Mouse (Mus musculus): ENCODE measurements around the gene Uba3. TPM values are rescaled to one million over a fixed set of nuclear protein-coding genes. Genes with fewer than 3 reads are reported as not detected.

Gene Uba3
- polyA plus RNA-seq, 1 experiment from 2014 or later = 33.7 TPM

DNA sequence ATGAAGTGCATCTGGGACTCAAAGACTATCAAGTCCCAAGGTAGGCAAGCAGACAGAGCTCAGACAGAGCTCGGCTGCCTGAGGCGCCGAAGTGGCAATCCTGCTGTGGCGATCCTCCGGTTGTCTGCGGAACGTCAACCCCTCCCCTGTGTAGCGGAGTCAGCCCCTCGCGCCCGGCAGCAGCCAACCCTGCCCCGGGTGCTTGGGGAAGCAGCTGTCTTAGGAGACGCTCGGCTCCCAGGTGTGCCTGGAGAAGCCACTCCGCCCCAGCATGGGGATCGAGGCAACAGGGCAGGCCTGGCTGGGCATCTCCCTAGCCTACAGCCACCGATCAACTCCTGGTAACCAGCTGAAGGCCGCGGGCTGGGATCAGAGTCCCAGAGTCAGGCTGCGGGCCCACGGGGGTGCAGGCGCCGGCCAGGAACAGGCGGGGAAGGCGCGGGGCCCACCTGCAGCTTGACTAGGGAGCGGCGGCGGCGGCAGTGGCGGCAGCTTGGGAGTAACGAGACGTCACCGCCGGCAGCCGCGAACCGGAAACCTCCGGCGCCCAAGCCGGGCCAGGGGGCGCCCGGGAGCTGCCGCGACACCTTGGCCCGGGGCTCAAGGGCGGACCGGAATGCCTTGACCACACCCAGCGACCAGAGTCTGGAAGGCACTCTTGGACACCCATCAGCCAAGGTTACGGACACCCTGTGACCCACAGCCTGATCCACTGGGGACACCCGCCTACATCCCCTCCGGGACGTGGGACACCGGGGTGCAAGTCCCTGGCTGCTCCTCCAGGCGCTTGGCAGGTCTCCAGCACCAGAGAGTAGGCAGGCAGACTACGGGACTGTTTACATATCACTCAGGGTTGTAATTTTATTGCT lies 56.8 kb downstream of the Uba3 start, which contains the start of gene Eogt:
Gene Eogt, minus strand, starts transcription at position 800 of the 869 bp plus-strand sequence.
- DNase-seq (ENCODE audit: low spot score) = peak; percentile 89
- Histone ChIP-seq H3K36me3 (ENCODE audit: control insufficient read depth, insufficient read depth, low read length) (no peaks in the 10 kb centered on the region; the same call in 1 of the 2 replicates), H3K4me3 (ENCODE audit: low read depth, low read length) (peak within 1 kb of the TSS; percentile 73), H3K9ac (ENCODE audit: low read length) (peak within 1 kb of the TSS; percentile 93), H3K9me3 (ENCODE audit: control insufficient read depth, low read length) (no peaks in the 10 kb centered on the region), H3K27me3 (ENCODE audit: control insufficient read depth, insufficient read depth, low read length) (no peaks in the 10 kb centered on the region), H3K27ac (replicated peaks) (peak within 1 kb of the TSS; percentile 95), H3K4me2 (replicated peaks; ENCODE audit: low read depth) (peak within 1 kb of the TSS; percentile 98), H3K4me1 (replicated peaks; ENCODE audit: control insufficient read depth, insufficient read depth) (no peaks in the 10 kb centered on the region)
- TF ChIP-seq EP300 (optimal IDR thresholded peaks at IDR 0.05) (no peak), CTCF (IDR thresholded peaks at IDR 0.05; ENCODE audit: low read depth) (peak; percentile 70)
- peak; percentile 87 for ATAC-seq (ENCODE audit: low FRiP score, low TSS enrichment)
- WGBS = 1% methylated on average over 56 of the region's 56 CpGs

DNA sequence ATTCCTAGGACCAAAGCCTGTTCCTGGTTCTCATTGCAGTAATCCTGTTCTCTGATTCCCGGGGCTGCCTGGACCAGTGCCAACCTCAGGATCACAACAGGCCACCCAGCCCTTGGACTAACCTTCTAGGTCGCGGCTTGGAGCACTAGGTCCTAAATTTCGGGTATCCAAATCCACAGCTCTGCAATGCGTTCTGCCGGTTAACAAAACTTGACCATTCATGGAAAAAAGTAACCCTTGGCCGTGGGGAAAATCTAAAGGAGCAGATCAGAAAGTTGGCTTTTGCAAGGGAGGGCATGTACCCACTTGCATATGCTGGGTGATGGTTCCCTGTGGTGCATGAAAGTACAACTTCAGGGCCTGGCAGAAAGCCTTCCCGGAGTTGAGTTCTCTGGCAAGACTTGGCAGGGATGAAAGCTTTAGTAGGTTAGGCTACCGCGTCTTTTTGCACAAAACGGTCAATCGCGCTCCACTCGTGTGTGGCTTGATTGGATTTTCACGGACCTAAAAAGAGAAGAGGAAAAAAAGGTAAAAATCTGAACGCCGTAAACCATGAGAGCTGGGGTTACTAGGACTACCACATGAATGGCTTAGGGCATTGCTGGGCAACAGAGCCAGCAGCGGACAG lies 57.6 kb downstream of the Uba3 start:
- peak overlapping the region; percentile 93 for H3K9ac ChIP-seq (ENCODE audit: low read length)
- H3K4me3 ChIP-seq (ENCODE audit: low read depth, low read length) = peak overlapping the region; percentile 73
- H3K9me3 ChIP-seq (ENCODE audit: control insufficient read depth, low read length) = no peaks in the 10 kb centered on the region
- H3K36me3 ChIP-seq (ENCODE audit: control insufficient read depth, insufficient read depth, low read length) = no peaks in the 10 kb centered on the region; the same call in 1 of the 2 replicates
- ATAC-seq (ENCODE audit: low FRiP score, low TSS enrichment) = no peak
- TF ChIP-seq CTCF (IDR thresholded peaks at IDR 0.05; ENCODE audit: low read depth) = no peak
- no peak for TF ChIP-seq EP300 (optimal IDR thresholded peaks at IDR 0.05)
- no peaks in the 10 kb centered on the region for H3K4me1 ChIP-seq (replicated peaks; ENCODE audit: control insufficient read depth, insufficient read depth)
- peak; percentile 62 for DNase-seq (ENCODE audit: low spot score)
- H3K4me2 ChIP-seq (replicated peaks; ENCODE audit: low read depth) = peak overlapping the region; percentile 98
- no peaks in the 10 kb centered on the region for H3K27me3 ChIP-seq (ENCODE audit: control insufficient read depth, insufficient read depth, low read length)
- WGBS = 10% methylated on average over 18 of the region's 18 CpGs
- peak overlapping the region; percentile 95 for H3K27ac ChIP-seq (replicated peaks)

DNA sequence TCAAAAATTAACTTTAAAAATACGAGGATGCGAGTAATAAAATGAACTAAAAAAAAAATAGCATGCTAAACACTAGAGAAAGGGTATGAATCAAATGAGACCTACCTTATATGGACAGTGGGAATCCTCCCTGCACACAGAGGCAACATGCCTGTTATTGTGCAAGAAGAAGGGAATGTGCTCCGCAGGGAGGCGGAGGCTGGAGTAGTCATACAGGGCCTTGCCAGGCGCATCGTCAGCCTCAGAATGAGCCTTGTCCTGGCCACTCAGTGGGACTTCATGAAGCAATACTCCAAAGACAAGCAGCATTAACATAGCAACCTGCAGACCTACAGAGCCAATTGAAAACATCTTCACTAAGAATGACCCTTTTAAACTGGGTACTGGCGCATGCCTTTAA lies 60.3 kb downstream of the Uba3 start:
- no peak overlapping the region for H3K9ac ChIP-seq (ENCODE audit: low read length)
- TF ChIP-seq EP300 (optimal IDR thresholded peaks at IDR 0.05) (no peak), CTCF (IDR thresholded peaks at IDR 0.05; ENCODE audit: low read depth) (no peak)
- H3K4me2 ChIP-seq (replicated peaks; ENCODE audit: low read depth) = no peak overlapping the region
- no peaks in the 10 kb centered on the region; the same call in 1 of the 2 replicates for H3K36me3 ChIP-seq (ENCODE audit: control insufficient read depth, insufficient read depth, low read length)
- no peaks in the 10 kb centered on the region for H3K27me3 ChIP-seq (ENCODE audit: control insufficient read depth, insufficient read depth, low read length)
- no peaks in the 10 kb centered on the region for H3K4me1 ChIP-seq (replicated peaks; ENCODE audit: control insufficient read depth, insufficient read depth)
- DNase-seq (ENCODE audit: low spot score) (no peak), ATAC-seq (ENCODE audit: low FRiP score, low TSS enrichment) (no peak)
- H3K4me3 ChIP-seq (ENCODE audit: low read depth, low read length) = no peak overlapping the region
- WGBS = 76% methylated on average over 7 of the region's 7 CpGs
- no peaks in the 10 kb centered on the region for H3K9me3 ChIP-seq (ENCODE audit: control insufficient read depth, low read length)
- H3K27ac ChIP-seq (replicated peaks) = no peak overlapping the region

DNA sequence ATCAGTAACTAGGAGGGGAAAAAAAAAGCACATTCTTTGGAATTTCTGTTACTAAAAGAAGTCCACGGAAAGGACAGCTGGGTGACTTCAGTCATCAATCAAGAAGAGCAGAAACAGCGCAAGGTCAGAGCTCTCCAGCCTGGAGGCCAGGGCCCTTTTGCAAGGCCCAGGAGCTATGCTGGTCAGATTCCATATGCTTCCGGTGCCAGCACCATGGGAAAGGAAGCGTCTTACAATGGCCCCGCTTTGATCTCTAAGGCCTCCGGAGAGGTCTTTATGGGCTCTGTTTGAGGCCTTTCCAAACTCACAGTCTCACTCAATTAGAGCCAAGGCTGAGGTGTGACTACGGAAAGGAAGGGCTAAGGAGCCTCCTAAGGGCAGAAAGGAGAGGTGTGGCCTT lies 61.1 kb downstream of the Uba3 start:
- H3K9ac ChIP-seq (ENCODE audit: low read length) = no peak overlapping the region
- no peaks in the 10 kb centered on the region for H3K9me3 ChIP-seq (ENCODE audit: control insufficient read depth, low read length)
- no peak overlapping the region for H3K27ac ChIP-seq (replicated peaks)
- no peaks in the 10 kb centered on the region; the same call in 1 of the 2 replicates for H3K36me3 ChIP-seq (ENCODE audit: control insufficient read depth, insufficient read depth, low read length)
- H3K4me3 ChIP-seq (ENCODE audit: low read depth, low read length) = no peak overlapping the region
- H3K4me1 ChIP-seq (replicated peaks; ENCODE audit: control insufficient read depth, insufficient read depth) = no peaks in the 10 kb centered on the region
- H3K27me3 ChIP-seq (ENCODE audit: control insufficient read depth, insufficient read depth, low read length) = no peaks in the 10 kb centered on the region
- no peak overlapping the region for H3K4me2 ChIP-seq (replicated peaks; ENCODE audit: low read depth)
- DNase-seq (ENCODE audit: low spot score) (no peak), ATAC-seq (ENCODE audit: low FRiP score, low TSS enrichment) (no peak)
- no peak for TF ChIP-seq EP300 (optimal IDR thresholded peaks at IDR 0.05)
- no peak for TF ChIP-seq CTCF (IDR thresholded peaks at IDR 0.05; ENCODE audit: low read depth)
- WGBS = 40% methylated on average over 7 of the region's 7 CpGs

DNA sequence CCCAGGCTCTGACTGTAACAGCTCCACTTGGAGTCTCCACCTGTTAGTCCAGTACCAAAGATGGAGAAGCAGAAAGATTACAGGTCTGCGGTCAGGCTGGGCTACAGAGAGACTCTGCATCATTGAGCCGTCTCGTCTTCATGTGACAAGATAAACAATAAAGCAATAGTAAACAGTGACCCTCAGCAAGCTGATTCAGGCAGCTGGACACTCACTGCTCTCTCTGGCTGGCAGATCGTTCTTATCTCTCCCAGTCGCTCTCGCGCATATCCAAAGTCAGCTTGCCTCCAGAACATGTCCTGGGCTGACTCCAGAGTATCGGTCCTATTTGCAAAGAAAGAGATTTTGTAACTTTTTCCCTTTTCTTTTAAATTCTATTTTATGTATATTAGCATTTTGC lies 62.8 kb downstream of the Uba3 start:
- no peak overlapping the region for H3K4me3 ChIP-seq (ENCODE audit: low read depth, low read length)
- H3K27me3 ChIP-seq (ENCODE audit: control insufficient read depth, insufficient read depth, low read length) = no peaks in the 10 kb centered on the region
- H3K4me1 ChIP-seq (replicated peaks; ENCODE audit: control insufficient read depth, insufficient read depth) = no peaks in the 10 kb centered on the region
- no peaks in the 10 kb centered on the region; the same call in 1 of the 2 replicates for H3K36me3 ChIP-seq (ENCODE audit: control insufficient read depth, insufficient read depth, low read length)
- no peak for ATAC-seq (ENCODE audit: low FRiP score, low TSS enrichment)
- no peak overlapping the region for H3K4me2 ChIP-seq (replicated peaks; ENCODE audit: low read depth)
- H3K9ac ChIP-seq (ENCODE audit: low read length) = no peak overlapping the region
- no peak for DNase-seq (ENCODE audit: low spot score)
- WGBS = 70% methylated on average over 8 of the region's 8 CpGs
- no peak overlapping the region for H3K27ac ChIP-seq (replicated peaks)
- H3K9me3 ChIP-seq (ENCODE audit: control insufficient read depth, low read length) = no peaks in the 10 kb centered on the region
- no peak for TF ChIP-seq CTCF (IDR thresholded peaks at IDR 0.05; ENCODE audit: low read depth)
- no peak for TF ChIP-seq EP300 (optimal IDR thresholded peaks at IDR 0.05)
